Mouse (Mus musculus): ENCODE results near the gene Pitpnm2. TPM values are rescaled to one million over a fixed set of nuclear protein-coding genes. Genes with fewer than 3 reads are reported as not detected.
A peak's percentile ranks its signal among the peaks of the same experiment; 100 is the strongest.
"Not testable (repeated sequence)": the region's sequence is repeated elsewhere in the genome, so short reads cannot be mapped to it uniquely, and the experiment has no call there.

Gene Pitpnm2
- polyA plus RNA-seq, 1 experiment: 5.3 TPM

GRCm38 (mm10) chr5:124220551-124220950 lies 29.0 kb downstream of the Pitpnm2 start:
- H3K4me3 ChIP-seq: no peak overlapping the region
- no peaks in the 10 kb centered on the region for H3K27me3 ChIP-seq (ENCODE audit: control insufficient read depth, insufficient read depth, insufficient read length)
- H3K36me3 ChIP-seq (ENCODE audit: control insufficient read depth, insufficient read depth): no peaks in the 10 kb centered on the region
- H3K79me2 ChIP-seq (ENCODE audit: control insufficient read depth, insufficient read depth): no peaks in the 10 kb centered on the region
- TF ChIP-seq MYOG (IDR thresholded peaks at IDR 0.05; ENCODE audit: control insufficient read depth in 1 of 3, insufficient read depth in 1 of 3, insufficient read length in 2 of 3, low read depth in 2 of 3) (no peak), REST (IDR thresholded peaks at IDR 0.05; ENCODE audit: insufficient read depth, insufficient read length) (no peak), SRF (IDR thresholded peaks at IDR 0.05; ENCODE audit: control insufficient read depth, insufficient read length, low read depth) (no peak), MAX (IDR thresholded peaks at IDR 0.05; ENCODE audit: low read depth) (no peak), MYOD1 (IDR thresholded peaks at IDR 0.05; ENCODE audit: control insufficient read depth in 1 of 3, insufficient read length in 2 of 3, low read depth in 2 of 3) (no peak)
- peak overlapping the region; percentile 71 for H3K4me2 ChIP-seq (ENCODE audit: low read depth)
- no peak overlapping the region for H3ac ChIP-seq (ENCODE audit: control insufficient read depth, insufficient read length)

- no peaks in the 10 kb centered on the region for H3K79me2 ChIP-seq (ENCODE audit: control insufficient read depth, insufficient read depth)
- H3K4me3 ChIP-seq: no peak overlapping the region
- no peak overlapping the region for H3K4me2 ChIP-seq (ENCODE audit: low read depth)
- H3ac ChIP-seq (ENCODE audit: control insufficient read depth, insufficient read length): no peak overlapping the region
- H3K27me3 ChIP-seq (ENCODE audit: control insufficient read depth, insufficient read depth, insufficient read length): no peaks in the 10 kb centered on the region
- H3K36me3 ChIP-seq (ENCODE audit: control insufficient read depth, insufficient read depth): no peaks in the 10 kb centered on the region
- TF ChIP-seq USF1 (IDR thresholded peaks at IDR 0.05; ENCODE audit: low read depth) (no peak), CEBPB (IDR thresholded peaks at IDR 0.05; ENCODE audit: insufficient read depth, poor library complexity, severe bottlenecking) (no peak), MYOG (IDR thresholded peaks at IDR 0.05; ENCODE audit: control insufficient read depth in 1 of 3, insufficient read depth in 1 of 3, insufficient read length in 2 of 3, low read depth in 2 of 3) (no peak), POLR2A (IDR thresholded peaks at IDR 0.05; ENCODE audit: insufficient read length, low read depth) (no peak), POLR2AphosphoS2 (IDR thresholded peaks at IDR 0.05; ENCODE audit: insufficient read length, low read depth) (no peak), REST (IDR thresholded peaks at IDR 0.05; ENCODE audit: insufficient read depth, insufficient read length) (no peak), E2F4 (IDR thresholded peaks at IDR 0.05; ENCODE audit: insufficient read depth) (no peak)
Measured at GRCm38 (mm10) chr5:124219431-124219830, 30.1 kb downstream of the Pitpnm2 start.

DNA sequence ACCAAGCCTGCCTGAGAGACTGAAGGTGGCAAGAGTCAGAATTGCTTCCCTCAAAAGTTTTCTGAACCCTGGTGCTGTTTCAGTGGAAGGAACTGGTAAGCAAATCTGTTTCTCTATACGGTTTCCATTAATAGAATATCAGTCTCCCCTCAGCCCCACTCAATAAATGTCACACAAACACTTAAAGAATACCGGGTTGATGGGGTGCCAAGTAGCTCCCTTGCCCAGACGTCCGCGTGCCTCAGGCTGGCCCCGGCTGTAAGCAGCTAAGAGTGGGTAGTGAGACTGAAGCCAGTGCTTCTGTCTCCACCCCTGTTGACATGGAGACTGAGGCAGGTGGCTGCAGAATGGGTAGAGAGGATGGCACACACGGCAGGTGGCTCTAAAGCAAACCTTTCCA lies 30.6 kb downstream of the Pitpnm2 start:
- H3K4me3 ChIP-seq: no peak overlapping the region
- TF ChIP-seq MYOD1 (IDR thresholded peaks at IDR 0.05; ENCODE audit: control insufficient read depth in 1 of 3, insufficient read length in 2 of 3, low read depth in 2 of 3) (no peak), SRF (IDR thresholded peaks at IDR 0.05; ENCODE audit: control insufficient read depth, insufficient read length, low read depth) (no peak), MYOG (IDR thresholded peaks at IDR 0.05; ENCODE audit: control insufficient read depth in 1 of 3, insufficient read depth in 1 of 3, insufficient read length in 2 of 3, low read depth in 2 of 3) (no peak), MAX (IDR thresholded peaks at IDR 0.05; ENCODE audit: low read depth) (no peak), POLR2A (IDR thresholded peaks at IDR 0.05; ENCODE audit: insufficient read length, low read depth) (no peak), USF1 (IDR thresholded peaks at IDR 0.05; ENCODE audit: low read depth) (no peak), REST (IDR thresholded peaks at IDR 0.05; ENCODE audit: insufficient read depth, insufficient read length) (no peak), CEBPB (IDR thresholded peaks at IDR 0.05; ENCODE audit: insufficient read depth, poor library complexity, severe bottlenecking) (no peak), E2F4 (IDR thresholded peaks at IDR 0.05; ENCODE audit: insufficient read depth) (no peak), TCF12 (IDR thresholded peaks at IDR 0.05; ENCODE audit: insufficient read depth, poor library complexity, severe bottlenecking) (no peak), TCF3 (IDR thresholded peaks at IDR 0.05; ENCODE audit: insufficient read length, low read depth) (no peak), POLR2AphosphoS2 (IDR thresholded peaks at IDR 0.05; ENCODE audit: insufficient read length, low read depth) (no peak)
- no peaks in the 10 kb centered on the region for H3K79me2 ChIP-seq (ENCODE audit: control insufficient read depth, insufficient read depth)
- H3K27me3 ChIP-seq (ENCODE audit: control insufficient read depth, insufficient read depth, insufficient read length): no peaks in the 10 kb centered on the region
- no peaks in the 10 kb centered on the region for H3K36me3 ChIP-seq (ENCODE audit: control insufficient read depth, insufficient read depth)
- no peak overlapping the region for H3ac ChIP-seq (ENCODE audit: control insufficient read depth, insufficient read length)
- no peak overlapping the region for H3K4me2 ChIP-seq (ENCODE audit: low read depth)

DNA sequence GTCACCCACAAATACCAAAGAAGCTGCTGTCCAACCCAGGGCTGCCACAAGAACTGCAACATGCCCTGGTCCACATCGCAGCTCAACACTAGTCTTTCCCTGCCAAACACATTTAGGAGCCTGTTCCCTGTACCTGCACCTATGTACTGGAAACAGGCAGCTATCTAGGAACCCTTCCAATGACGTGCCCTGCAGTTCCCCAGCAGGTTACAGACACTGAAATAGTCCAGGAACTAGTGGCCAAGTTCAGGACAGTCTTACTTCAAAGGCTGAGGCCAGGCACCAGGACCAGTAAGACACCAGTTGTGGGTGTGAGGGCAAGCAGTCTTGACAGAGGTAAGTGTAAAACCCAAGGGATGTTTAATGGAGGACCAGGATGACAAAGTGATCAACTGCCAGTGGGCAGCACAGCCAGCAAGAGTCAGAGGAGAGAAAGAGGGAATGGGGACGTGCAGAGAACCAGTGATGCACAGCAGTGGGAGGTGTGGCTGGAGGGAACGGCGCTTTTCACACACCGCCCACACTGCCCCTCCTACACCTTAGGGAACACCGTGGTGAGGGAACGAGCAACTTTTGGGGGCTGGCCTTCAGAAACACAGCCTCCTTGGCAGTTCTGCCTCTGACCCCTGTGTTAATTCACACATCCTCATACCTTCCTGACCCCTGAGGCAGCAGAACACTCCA lies 31.9 kb downstream of the Pitpnm2 start:
- TF ChIP-seq POLR2AphosphoS2 (IDR thresholded peaks at IDR 0.05; ENCODE audit: insufficient read length, low read depth) (no peak), USF1 (IDR thresholded peaks at IDR 0.05; ENCODE audit: low read depth) (no peak), MYOG (IDR thresholded peaks at IDR 0.05; ENCODE audit: control insufficient read depth in 1 of 3, insufficient read depth in 1 of 3, insufficient read length in 2 of 3, low read depth in 2 of 3) (no peak), MYOD1 (IDR thresholded peaks at IDR 0.05; ENCODE audit: control insufficient read depth in 1 of 3, insufficient read length in 2 of 3, low read depth in 2 of 3) (no peak), CEBPB (IDR thresholded peaks at IDR 0.05; ENCODE audit: insufficient read depth, poor library complexity, severe bottlenecking) (no peak), POLR2A (IDR thresholded peaks at IDR 0.05; ENCODE audit: insufficient read length, low read depth) (no peak), E2F4 (IDR thresholded peaks at IDR 0.05; ENCODE audit: insufficient read depth) (no peak), REST (IDR thresholded peaks at IDR 0.05; ENCODE audit: insufficient read depth, insufficient read length) (no peak), MAX (IDR thresholded peaks at IDR 0.05; ENCODE audit: low read depth) (no peak), TCF12 (IDR thresholded peaks at IDR 0.05; ENCODE audit: insufficient read depth, poor library complexity, severe bottlenecking) (no peak), TCF3 (IDR thresholded peaks at IDR 0.05; ENCODE audit: insufficient read length, low read depth) (no peak), SRF (IDR thresholded peaks at IDR 0.05; ENCODE audit: control insufficient read depth, insufficient read length, low read depth) (no peak)
- no peak overlapping the region for H3ac ChIP-seq (ENCODE audit: control insufficient read depth, insufficient read length)
- no peaks in the 10 kb centered on the region for H3K27me3 ChIP-seq (ENCODE audit: control insufficient read depth, insufficient read depth, insufficient read length)
- H3K4me2 ChIP-seq (ENCODE audit: low read depth): no peak overlapping the region
- no peaks in the 10 kb centered on the region for H3K79me2 ChIP-seq (ENCODE audit: control insufficient read depth, insufficient read depth)
- H3K36me3 ChIP-seq (ENCODE audit: control insufficient read depth, insufficient read depth): no peaks in the 10 kb centered on the region
- no peak overlapping the region for H3K4me3 ChIP-seq

DNA sequence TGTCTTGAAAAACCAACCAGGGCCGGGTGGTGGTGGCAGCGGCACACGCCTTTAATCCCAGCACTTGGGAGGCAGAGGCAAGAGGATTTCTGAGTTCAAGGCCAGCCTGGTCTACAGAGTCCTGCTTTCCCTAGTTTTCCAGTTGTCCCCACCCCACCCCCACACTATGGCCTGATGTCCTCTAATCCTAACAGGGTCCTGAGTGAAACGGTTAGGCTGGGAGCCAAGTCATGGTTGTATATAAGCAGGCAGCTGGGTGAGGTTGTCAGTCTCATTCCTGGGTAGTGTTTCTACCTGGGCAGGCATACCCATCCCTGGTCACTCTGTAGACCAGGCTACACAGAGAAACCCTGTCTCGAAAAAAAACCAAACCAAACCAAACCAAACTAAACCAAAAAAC lies 32.5 kb downstream of the Pitpnm2 start:
- not testable (repeated sequence) for H3K4me2 ChIP-seq (ENCODE audit: low read depth); H3K36me3 ChIP-seq (ENCODE audit: control insufficient read depth, insufficient read depth); H3K4me3 ChIP-seq; H3K27me3 ChIP-seq (ENCODE audit: control insufficient read depth, insufficient read depth, insufficient read length); H3ac ChIP-seq (ENCODE audit: control insufficient read depth, insufficient read length); H3K79me2 ChIP-seq (ENCODE audit: control insufficient read depth, insufficient read depth)
